Mouse (Mus musculus) G1E (cell line): ENCODE results near the gene Dnase1l3.

ENCODE experiments used
- CTCF ChIP-seq: IDR thresholded peaks from 2 replicates; pipeline ENCODE4 v1.5.1; 2012; ENCODE audit warnings: low read depth, low read length, inconsistent platforms, mixed read lengths
- GATA1 ChIP-seq: IDR thresholded peaks from 2 replicates; pipeline ENCODE4 v1.6.1; 2012; ENCODE audit warnings: borderline replicate concordance, low read length, inconsistent platforms, mixed read lengths
- GATA2 ChIP-seq: IDR thresholded peaks from 2 replicates; pipeline ENCODE4 v1.6.1; 2012; ENCODE audit warnings: low read depth, low read length, inconsistent platforms, borderline replicate concordance
- POLR2AphosphoS5 ChIP-seq: IDR thresholded peaks from 2 replicates; pipeline ENCODE4 v1.6.1; 2012; ENCODE audit warnings: low read depth, low read length, inconsistent platforms; ENCODE audit not compliant: insufficient replicate concordance
- TAL1 ChIP-seq: conservative IDR thresholded peaks from 2 replicates; pipeline ENCODE4 v1.6.1; 2012; ENCODE audit warnings: low read depth, low read length, inconsistent platforms, mixed read lengths

GRCm38 (mm10) chr14:7992158-7992557 is 2.2 kb downstream of the Dnase1l3 start:
- no peak for TF ChIP-seq CTCF
- no peak for TF ChIP-seq GATA1
- no peak for TF ChIP-seq POLR2AphosphoS5
- TF ChIP-seq TAL1 = no peak
- no peak for TF ChIP-seq GATA2
